Mouse (Mus musculus): ENCODE results near the gene Tbkbp1. TPM values are rescaled to one million over a fixed set of nuclear protein-coding genes. Genes with fewer than 3 reads are reported as not detected.
"Not testable (repeated sequence)": the region's sequence is repeated elsewhere in the genome, so short reads cannot be mapped to it uniquely, and the experiment has no call there.

Tbkbp1 gene
- total RNA-seq (2014; fragmentation: Nextera tagmentation), result 0.89 TPM in 1 of 2 replicates, not detected in the other
- 0.23 TPM in 2 replicates for total RNA-seq (2017)

DNA sequence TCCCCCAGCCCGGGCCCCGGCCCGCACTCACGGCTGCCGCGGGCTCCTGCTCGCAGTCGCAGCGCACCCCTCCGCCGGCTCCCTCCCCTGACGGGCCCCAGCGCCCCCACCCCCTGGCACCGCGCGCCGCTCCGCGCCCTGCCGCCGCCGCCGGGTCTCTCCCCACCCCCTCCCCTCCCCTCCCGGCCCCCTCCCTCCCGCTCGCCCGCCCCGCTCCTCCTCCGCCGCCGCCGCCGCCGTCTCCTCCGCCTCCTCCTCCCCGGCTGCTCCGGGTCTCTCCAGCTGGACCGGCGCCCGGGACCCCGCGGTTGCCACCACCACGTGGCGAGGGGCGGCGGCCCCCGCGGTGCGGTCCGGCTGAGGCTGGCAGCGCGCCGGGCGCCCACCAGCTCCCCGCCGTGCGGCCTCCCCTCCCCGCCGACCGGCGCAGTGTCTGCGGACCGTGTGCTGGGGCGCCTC, at the start of gene Tbkbp1:
TSS of gene Tbkbp1 (minus strand) at position 153 of the 459 bp plus-strand sequence.
- no peak for ATAC-seq (replicated peaks; ENCODE audit: low FRiP score, low TSS enrichment, poor library complexity, severe bottlenecking)

DNA sequence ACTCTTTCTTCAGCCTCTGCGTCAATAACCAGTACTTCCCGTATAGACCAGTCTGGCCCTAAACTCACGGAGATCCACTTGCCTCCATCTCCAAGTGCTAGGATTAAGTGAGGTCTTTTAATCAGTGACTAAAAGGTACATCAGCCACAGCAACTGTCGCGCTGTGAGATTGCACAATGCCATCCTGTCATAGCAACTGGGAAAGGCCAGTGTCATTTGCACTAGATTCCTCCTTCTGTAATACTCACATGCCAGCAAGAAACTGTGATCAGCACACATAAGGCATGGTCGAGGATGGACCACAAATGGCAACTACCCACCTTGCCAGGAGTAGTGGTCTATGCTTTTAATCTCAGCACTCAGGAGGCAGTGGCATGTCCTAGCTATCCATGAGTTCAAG, 48.2 kb upstream of the Tbkbp1 start:
- no peak for ATAC-seq (replicated peaks; ENCODE audit: low FRiP score, low TSS enrichment, poor library complexity, severe bottlenecking)

DNA sequence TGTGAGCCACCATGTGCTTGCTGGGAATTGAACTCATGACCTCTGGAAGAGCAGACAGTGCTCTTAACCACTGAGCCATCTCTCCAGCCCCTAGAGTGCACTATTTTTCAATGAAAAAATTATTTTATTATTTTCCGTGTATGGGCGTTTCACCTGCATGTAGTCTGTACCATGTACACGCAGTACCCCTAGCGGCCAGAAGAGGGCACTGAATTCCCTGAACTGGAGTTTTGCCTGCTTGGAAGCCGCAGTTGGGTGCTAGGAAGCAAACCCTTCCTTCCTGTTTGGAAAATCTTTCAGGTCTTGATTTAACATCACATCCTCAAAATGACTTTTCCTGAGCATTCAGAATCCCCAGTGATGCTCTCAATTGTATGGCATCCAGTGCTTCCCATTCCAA, 47.3 kb upstream of the Tbkbp1 start:
- ATAC-seq (replicated peaks; ENCODE audit: low FRiP score, low TSS enrichment, poor library complexity, severe bottlenecking), result no peak

DNA sequence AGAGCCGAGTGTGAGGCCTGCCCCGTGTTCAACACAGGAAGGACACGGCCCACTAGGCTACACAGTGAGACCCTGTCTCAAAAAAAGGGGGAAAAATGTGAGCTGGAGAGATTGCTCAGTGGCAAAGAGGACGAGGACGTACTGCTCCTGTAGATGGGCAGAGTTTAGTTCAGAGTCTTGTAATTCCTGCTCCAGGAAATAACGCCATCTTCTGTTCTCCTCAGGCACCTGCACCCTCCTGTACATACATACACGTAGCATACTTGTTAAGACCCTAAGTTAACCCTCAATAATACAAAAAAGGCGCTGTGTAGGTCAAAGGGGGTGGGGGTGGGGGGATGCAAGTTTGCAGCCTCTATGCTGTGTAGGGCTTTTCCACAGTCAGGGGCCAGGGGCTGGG, 45.7 kb upstream of the Tbkbp1 start:
- no peak for ATAC-seq (replicated peaks; ENCODE audit: low FRiP score, low TSS enrichment, poor library complexity, severe bottlenecking)

DNA sequence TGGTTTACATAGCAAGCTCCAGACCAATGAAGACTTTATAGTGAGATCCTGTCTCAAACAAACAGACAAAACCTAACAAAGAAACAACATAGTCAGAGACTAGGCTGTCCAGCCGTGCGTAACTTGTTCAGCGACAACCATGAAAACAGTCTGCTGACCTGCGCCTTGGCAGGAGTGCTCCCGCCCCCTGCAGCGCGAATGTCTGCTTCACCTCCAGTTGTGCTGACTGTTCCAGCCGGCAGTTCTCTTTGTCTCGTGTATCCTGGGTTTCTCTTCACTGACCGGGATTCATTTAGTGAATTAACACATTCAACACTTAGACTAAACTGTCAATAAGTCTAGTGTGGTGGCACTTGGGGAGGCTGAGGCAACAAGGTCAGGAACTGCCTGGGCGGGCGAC, 45.2 kb upstream of the Tbkbp1 start:
- ATAC-seq (replicated peaks; ENCODE audit: low FRiP score, low TSS enrichment, poor library complexity, severe bottlenecking), result no peak

DNA sequence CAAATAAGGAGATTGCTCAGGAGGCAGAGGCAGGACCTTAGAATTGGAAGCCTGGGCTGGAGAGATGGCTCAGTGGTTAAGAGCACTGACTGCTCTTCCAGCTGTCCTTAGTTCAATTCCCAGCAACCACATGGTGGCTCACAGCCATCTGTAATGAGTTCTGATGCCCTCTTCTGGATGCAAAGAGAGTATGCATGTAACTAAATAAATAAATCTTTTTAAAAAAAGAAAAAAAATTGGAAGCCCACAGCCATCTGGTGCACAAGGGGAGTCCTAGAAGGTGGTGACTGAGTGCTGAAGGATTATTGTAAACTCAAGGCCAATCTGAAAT, 41.3 kb upstream of the Tbkbp1 start:
- no peak for ATAC-seq (replicated peaks; ENCODE audit: low FRiP score, low TSS enrichment, poor library complexity, severe bottlenecking)

DNA sequence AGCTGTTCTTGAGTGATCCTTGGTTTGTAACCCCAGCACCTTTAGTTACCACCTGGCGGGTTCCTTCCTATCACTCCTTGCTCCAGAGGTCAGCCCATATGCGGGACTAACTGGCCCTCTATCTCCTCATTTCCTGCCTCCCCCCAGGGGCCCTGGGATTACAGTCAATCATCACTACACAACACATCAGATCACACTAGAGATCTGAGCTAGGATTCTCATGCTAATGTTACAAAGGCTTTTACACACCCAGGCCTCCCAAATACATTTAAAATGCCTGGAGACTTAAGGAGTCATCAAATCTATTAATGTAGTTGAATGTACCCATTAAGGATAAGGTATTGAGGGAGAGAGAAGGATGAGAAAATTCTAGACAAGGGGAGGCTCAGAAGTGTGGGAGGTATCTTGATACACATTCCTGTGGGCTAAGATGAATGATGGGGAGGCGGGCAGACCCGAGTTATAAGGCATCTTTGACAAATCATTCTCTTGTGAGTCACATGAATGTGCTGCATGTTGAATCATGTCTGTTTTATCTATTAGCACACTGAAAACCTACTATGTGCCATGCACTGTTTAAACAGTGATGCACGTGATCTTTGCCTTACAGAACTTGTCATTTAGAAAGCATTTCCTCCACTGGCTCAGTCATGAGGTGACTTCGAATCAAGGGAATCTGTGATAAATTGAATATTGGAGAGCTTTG, 40.8 kb upstream of the Tbkbp1 start:
- no peak for ATAC-seq (replicated peaks; ENCODE audit: low FRiP score, low TSS enrichment, poor library complexity, severe bottlenecking)

DNA sequence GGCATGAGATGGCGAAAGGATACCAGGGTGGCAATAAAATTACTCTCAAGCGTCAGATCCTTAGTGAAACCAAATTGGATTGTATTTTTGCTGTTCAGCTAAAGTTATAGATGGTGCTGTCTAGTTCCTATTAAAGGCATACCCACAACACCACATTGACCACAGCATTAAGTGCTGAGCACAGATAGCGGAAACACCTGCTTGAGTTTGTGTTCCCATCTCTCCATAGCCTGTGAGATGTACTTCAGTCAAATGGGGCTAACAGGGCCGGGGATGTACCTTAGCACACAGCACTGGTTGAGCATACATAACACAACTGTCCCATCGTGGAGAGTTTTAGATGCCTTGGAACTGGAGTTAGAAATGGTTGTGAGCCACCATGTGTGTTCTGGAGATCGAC, 39.7 kb upstream of the Tbkbp1 start:
- ATAC-seq (replicated peaks; ENCODE audit: low FRiP score, low TSS enrichment, poor library complexity, severe bottlenecking), result no peak

DNA sequence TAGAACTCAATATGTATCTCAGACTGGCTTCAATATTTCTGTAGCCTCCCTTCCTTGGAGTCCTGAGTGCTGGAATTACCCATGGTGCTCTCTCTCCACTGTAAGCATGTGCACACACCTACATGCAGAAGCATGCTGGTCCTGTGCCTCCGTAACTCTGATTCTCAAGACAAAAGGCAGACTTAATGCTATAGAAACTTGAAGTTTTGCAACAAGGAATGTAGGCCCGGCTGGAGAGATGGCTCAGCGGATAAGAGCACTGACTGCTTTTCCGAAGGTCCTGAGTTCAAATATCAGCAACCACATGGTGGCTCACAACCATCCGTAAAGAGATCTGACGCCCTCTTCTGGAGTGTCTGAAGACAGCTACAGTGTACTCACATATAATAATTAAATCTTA, 38.4 kb upstream of the Tbkbp1 start:
- not testable (repeated sequence) for ATAC-seq (replicated peaks; ENCODE audit: low FRiP score, low TSS enrichment, poor library complexity, severe bottlenecking)

DNA sequence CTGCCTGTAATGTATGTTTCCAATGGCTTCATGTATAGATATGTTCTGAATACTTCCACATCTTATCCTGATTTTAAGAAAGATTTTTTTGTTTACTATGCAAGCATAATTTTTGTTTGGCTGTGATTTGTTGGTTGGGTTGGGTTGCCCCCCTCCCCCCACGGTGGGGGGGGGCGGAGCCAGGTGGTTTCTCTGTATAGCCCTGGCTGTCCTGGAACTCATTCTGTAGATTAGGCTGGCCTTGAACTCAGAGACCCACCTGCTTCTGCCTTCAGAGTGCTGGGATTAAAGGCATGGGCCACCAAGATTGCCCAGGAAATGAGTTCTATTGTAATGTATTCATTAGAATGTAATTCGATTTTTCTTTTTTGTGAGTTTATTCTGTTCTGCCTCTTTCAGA, 37.9 kb upstream of the Tbkbp1 start:
- no peak for ATAC-seq (replicated peaks; ENCODE audit: low FRiP score, low TSS enrichment, poor library complexity, severe bottlenecking)

DNA sequence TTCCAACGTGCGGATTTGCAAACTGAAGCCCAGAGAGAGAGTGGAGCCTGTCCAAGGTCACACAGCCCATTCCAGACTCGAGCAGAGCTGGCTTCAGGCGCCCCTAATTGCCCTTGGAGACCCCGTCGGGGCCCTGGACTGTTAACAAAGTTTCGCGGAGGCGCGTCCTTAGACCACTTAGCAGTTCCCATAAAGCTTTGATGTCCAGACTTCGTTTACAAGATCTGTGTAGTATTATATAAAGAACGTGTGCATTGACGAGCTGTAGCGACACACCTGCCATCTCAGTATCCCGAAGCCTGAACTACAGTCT, 37.3 kb upstream of the Tbkbp1 start:
- ATAC-seq (replicated peaks; ENCODE audit: low FRiP score, low TSS enrichment, poor library complexity, severe bottlenecking), result no peak

DNA sequence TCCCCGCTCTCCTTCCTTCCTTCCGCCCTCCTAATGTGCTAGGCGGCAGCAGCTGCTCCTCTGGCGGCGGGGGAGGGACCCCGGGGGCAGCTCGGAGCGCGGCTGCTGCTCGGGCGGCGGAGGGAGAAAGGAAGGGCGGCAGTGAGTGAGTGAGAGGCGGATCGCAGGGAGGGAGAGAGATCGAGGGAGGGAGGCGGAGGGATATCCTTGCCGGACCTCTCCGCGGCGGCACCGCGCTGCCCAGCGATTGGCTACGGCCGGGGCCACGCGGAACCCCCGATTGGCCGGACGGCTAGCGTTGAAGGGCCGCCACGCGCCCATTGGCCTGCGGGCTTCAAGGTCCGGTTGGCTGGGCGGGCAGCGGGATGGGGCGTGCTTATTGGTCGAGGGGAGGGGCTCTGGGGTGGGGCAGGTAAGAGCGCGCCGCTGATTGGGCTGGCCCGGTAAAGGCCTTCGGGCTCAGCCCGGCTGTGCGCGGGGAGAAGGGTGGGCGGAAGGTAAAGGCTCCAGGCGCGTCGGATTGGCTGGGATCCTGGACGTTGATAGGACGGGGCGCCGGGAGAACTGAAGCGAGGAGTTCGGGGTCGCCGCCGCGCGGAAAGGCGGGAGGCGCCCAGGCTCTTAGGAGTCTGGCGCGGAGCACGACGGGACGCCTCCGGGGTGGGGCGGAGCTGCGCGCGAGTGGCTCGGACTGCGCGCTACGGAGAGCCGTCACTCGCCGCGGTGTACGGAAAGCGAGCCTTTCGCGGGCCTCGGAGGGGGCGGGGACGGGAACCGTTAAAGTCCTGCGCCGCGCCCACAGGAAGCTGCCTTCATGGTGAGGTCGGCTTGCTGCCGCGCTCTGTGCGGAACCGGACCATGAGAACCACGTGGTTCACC, 36.7 kb upstream of the Tbkbp1 start, which contains the start of gene Kpnb1:
TSS of gene Kpnb1 (minus strand) at position 118 of the 879 bp plus-strand sequence.
- ATAC-seq (replicated peaks; ENCODE audit: low FRiP score, low TSS enrichment, poor library complexity, severe bottlenecking), result peak; percentile 85

DNA sequence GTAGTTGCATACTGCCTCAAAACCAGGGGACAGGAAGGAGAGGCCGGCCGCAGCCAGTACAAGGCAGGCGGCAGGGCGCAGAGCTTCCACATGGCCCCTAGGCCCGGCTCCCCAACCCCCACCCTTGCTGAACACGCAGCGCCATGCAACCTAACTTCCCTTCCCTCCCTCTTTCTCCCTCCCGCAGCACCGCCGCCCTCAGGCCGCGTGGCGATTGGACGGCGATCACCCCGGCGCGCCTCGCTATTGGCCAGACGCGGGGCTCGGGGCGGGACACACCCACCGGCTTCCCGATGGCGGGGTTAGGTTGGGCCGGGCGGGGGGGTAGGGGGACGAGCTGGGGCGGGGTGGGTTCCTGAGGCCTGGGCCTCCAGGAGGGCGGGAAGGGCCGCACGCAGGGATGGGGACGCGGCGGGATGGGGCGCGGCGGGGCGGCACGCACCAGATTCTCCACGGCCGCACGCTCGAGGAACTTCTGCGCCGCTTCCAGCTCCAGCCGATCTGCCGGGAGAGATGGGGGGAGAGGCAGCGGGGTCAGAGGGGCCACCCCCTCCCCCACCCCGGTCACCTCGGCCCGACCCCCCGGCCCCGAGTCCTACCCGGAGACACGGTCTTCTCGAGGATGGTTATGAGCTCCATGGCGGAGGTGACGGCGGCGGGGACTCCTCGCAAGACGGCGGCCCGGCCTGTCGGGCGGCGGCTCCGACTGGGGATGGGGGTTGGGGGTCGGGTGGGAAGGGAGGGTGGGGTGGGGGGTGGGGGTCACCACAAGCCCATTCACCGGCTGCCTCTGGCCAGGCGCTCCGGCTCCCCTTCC, 35.9 kb upstream of the Tbkbp1 start:
- ATAC-seq (replicated peaks; ENCODE audit: low FRiP score, low TSS enrichment, poor library complexity, severe bottlenecking), result peak; percentile 77

DNA sequence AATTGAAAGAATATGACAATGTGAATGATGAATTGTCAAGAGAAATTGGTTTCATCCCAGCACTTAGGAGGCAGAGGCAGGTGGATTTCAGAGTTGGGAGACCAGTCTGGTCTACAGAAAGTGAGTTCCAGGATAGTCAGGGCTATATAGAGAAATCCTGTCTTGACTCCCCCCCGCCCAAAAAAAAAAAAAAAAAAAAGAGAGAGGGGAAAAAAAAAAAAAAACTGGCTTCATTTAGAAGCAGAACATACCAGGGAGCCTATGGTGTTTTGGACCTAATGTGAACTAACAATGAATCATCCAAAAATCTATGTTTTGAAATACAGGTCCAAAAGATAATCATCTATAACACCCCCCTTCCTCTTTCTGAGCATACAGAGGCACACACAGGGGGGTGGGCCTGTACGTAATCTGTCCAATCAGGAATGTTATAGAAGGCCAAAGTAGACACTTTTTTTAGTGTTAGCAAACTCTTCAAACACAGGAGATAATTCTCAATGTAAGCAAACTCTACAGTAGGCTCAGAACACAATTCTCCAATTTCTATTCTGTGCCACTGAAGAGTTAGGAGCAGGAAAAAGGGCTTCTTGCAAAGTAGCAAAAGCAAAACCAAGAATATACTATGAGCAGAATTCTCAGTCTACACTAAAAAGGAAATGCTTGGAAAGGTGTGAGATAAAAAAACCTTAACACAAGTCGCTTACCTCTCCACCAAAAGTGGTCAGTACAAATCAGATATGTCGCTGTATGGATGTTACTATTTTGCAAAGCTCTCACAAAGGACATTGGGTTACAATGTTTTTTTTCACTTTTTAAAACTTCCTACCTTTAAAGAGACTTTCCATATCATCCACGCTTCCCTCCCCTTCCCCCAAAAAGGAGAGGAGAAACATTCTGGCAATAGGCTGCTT, 34.7 kb upstream of the Tbkbp1 start:
- ATAC-seq (replicated peaks; ENCODE audit: low FRiP score, low TSS enrichment, poor library complexity, severe bottlenecking), result no peak

DNA sequence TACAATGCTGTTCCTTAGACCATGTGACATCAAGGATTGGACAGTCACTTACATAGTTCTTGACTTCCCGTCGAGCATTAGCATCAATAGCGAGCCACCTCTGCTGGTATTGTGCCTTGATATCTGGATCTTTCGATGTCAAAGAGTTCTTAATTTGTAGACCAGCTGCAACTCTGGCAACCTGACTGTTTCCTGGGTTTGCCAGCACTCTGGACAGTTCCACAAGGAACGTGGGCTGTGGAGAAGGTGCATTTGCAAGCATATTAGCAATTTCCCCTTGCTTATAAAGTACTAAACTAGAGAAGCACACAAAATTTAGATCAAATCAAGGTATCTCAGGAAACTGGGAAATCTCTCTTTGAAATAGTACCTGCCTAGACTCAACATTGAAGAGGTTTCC, 33.6 kb upstream of the Tbkbp1 start:
- ATAC-seq (replicated peaks; ENCODE audit: low FRiP score, low TSS enrichment, poor library complexity, severe bottlenecking), result no peak

DNA sequence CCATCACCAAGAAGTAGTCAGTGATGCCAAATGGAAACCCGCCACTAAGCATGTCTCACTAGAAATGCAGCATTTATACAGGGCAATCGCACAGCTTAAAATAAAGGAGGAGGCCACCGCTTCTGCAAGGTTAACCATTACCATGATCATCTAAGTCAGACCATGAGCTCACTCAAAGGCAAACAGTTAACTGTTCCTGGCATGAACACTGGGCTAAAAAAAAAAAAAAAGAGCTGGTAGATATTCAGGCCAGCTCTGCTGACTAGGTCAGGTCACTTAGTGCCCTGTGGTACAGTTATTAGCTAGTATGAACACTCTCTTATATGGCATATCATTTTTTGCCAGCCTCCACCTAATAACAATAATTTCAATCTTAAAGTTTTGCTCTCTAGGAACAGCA, 31.2 kb upstream of the Tbkbp1 start:
- no peak for ATAC-seq (replicated peaks; ENCODE audit: low FRiP score, low TSS enrichment, poor library complexity, severe bottlenecking)

DNA sequence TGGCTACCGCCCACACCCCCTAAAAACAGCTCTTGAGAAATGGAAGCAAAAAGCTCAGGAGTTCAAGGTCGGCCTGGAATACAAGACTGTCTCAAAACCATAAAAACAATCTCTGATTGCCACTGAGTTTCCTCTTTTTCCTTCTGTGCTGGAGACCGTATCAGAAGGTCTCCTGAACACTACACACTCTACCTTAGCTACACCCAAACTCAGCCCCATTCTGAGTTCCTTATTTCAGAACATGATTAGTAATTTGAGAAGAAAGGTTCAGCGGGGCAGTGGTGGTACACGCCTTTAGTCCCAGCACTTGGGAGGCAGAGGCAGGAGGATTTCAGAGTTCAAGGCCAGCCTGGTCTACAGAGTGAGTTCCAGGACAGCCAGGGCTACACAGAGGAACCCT, 29.8 kb upstream of the Tbkbp1 start:
- ATAC-seq (replicated peaks; ENCODE audit: low FRiP score, low TSS enrichment, poor library complexity, severe bottlenecking), result no peak

DNA sequence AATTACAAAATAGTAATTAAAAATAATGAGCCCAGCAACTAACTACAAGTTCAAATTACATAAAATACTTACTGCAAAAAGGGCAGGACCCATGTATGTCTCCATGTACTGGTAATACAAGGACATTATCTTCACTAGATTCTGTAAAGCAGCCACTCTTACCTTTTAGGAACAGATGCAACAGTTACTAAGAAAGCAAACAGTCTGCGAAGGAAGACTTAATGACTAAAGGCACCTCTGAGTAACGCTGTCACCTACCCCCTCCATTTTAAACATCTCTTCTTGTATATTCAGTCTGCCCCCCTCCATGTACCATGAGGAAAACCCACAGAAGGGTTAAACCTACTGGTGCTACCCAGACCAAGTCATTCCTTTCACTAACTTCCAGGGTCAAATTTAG, 26.9 kb upstream of the Tbkbp1 start:
- ATAC-seq (replicated peaks; ENCODE audit: low FRiP score, low TSS enrichment, poor library complexity, severe bottlenecking), result no peak

DNA sequence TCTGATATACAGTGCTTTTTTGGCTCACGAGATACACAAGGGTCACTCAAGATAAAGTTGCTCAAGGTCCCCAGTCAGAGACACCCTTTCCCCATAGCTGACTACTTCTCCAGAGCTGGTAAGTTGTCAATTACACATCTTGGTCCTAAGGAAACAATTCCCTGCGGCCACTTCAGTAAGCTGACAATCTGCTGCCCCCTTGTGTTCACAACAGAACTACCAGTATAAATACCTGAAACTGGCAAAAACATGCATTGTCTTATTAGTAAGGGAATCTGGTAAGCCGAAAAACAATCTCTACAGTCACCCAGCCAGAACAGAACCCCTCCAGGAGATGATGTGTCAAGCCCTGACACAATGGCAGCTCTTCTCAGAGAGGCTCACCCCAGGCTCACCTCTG, 25.6 kb upstream of the Tbkbp1 start:
- 0 out of 2 replicates have a peak, but pooled peaks have one; percentile 37 for ATAC-seq (replicated peaks; ENCODE audit: low FRiP score, low TSS enrichment, poor library complexity, severe bottlenecking)
